Mouse (Mus musculus): ENCODE results near the gene Scrg1. TPM values are rescaled to one million over a fixed set of nuclear protein-coding genes. Genes with fewer than 3 reads are reported as not detected.
A peak's percentile ranks its signal among the peaks of the same experiment; 100 is the strongest.

Scrg1 gene
- total and polyA plus RNA-seq, 3 experiments = not detected

DNA sequence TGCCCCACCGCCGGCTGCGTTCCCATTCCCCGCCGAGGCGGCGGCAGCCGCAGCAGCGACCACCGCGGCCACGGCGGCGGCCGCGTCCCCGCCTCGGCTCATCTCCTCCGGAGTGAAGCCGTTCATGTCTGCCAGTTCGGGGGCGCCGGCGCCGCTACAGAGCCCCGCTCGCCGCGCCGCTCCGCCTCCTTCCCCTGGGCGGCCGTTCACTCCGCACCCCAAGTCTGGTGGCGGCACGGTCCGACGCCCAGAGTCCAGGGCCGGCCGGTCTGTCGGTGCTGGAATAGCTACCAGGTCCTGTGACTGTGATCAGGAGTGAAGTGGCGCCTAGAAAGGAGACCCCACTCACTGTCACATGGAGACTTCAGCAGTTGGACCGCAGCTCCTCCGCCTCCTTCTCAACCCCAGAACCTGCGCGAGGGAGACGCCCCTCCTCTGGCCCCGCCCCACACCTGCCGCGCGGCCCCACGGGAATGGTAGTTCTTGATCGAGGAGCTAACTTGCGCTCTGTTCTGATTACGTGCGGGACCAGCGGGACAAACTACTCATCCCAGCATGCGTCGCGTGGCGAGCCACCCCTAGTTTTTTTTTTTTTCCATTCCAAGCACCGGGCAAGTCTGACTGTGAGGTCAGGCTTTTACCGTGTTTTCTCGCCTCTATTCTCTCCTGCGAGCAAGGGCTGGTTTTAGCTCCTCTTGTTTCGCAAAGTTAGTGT, 31.9 kb downstream of the Scrg1 start, which contains the start of gene Sap30 (continued):
- TF ChIP-seq GABPA (IDR thresholded peaks at IDR 0.05; ENCODE audit: insufficient replicate concordance, low read depth, low read length) (peak; percentile 41; the same call in 1 of the 2 replicates), ELF1 (IDR thresholded peaks at IDR 0.05; ENCODE audit: low read depth, low read length) (peak; percentile 39; the same call in 1 of the 2 replicates), POLR2AphosphoS2 (IDR thresholded peaks at IDR 0.05; ENCODE audit: low read depth, low read length) (no peak), TBP (conservative IDR thresholded peaks at IDR 0.05; ENCODE audit: low read depth, low read length) (no peak; the same call in 1 of the 2 replicates), MAFK (IDR thresholded peaks at IDR 0.05; ENCODE audit: insufficient replicate concordance, low read length) (no peak), SIN3A (IDR thresholded peaks at IDR 0.05; ENCODE audit: low read length) (no peak; the same call in none of the 2 replicates), USF1 (IDR thresholded peaks at IDR 0.05; ENCODE audit: low read depth, low read length) (no peak), MEF2A (IDR thresholded peaks at IDR 0.05; ENCODE audit: borderline replicate concordance, low read depth, low read length) (no peak), MXI1 (IDR thresholded peaks at IDR 0.05; ENCODE audit: low read depth, low read length) (peak; percentile 87), CHD2 (IDR thresholded peaks at IDR 0.05; ENCODE audit: low read length) (peak; percentile 44; the same call in 1 of the 2 replicates), CHD1 (IDR thresholded peaks at IDR 0.05; ENCODE audit: low read depth, low read length) (no peak), MAX (IDR thresholded peaks at IDR 0.05; ENCODE audit: low read length) (peak; percentile 74; the same call in 1 of the 2 replicates), NELFE (IDR thresholded peaks at IDR 0.05; ENCODE audit: low read depth, low read length) (peak; percentile 50)

- no peaks in the 10 kb centered on the region for H3K27me3 ChIP-seq (replicated peaks)
- peaks cover 3 to 18% of the 10 kb centered on the region in 2 experiments; a peak in 2 of 4 replicates for H3K4me1 ChIP-seq (ENCODE audit: control insufficient read depth in 1 of 2, insufficient read depth in 2 of 2)
- H3K4me2 ChIP-seq (ENCODE audit: insufficient read depth, low read depth, poor library complexity, severe bottlenecking) = peak overlapping the region; percentile 43
- no peak for TF ChIP-seq ZKSCAN1 (IDR thresholded peaks at IDR 0.05; ENCODE audit: borderline replicate concordance, low read depth, low read length)
- 0 out of 2 replicates have a peak, but pooled peaks have one; percentile 25 for TF ChIP-seq MXI1 (IDR thresholded peaks at IDR 0.05; ENCODE audit: low read depth, low read length)
- TF ChIP-seq POLR2A (IDR thresholded peaks at IDR 0.05; ENCODE audit: low read depth, low read length) = peak; percentile 52; the same call in 1 of the 2 replicates
- TF ChIP-seq MEF2A (IDR thresholded peaks at IDR 0.05; ENCODE audit: borderline replicate concordance, low read depth, low read length) = peak; percentile 73
- 0 out of 2 replicates have a peak, but pooled peaks have one; percentile 27 for TF ChIP-seq TCF12 (IDR thresholded peaks at IDR 0.05; ENCODE audit: low read depth, low read length)
- TF ChIP-seq MAX (IDR thresholded peaks at IDR 0.05; ENCODE audit: low read length) = peak; percentile 17; the same call in 1 of the 2 replicates
- TF ChIP-seq NELFE (IDR thresholded peaks at IDR 0.05; ENCODE audit: low read depth, low read length) = peak; percentile 48
- no peak for TF ChIP-seq SMC3 (IDR thresholded peaks at IDR 0.05; ENCODE audit: low read depth, low read length)
- 0 out of 2 replicates have a peak, but pooled peaks have one; percentile 12 for TF ChIP-seq MYC (IDR thresholded peaks at IDR 0.05; ENCODE audit: low read depth, low read length)
- TF ChIP-seq MAFK (IDR thresholded peaks at IDR 0.05; ENCODE audit: insufficient replicate concordance, low read length) = no peak
- 0 out of 2 replicates have a peak, but pooled peaks have one; percentile 70 for TF ChIP-seq MAZ (IDR thresholded peaks at IDR 0.05; ENCODE audit: low read depth, low read length)
- TF ChIP-seq BHLHE40 (IDR thresholded peaks at IDR 0.05; ENCODE audit: low read depth, low read length) = peak; percentile 87
- TF ChIP-seq NRF1 (IDR thresholded peaks at IDR 0.05; ENCODE audit: low read depth, low read length) = peak; percentile 81
- H3K27ac ChIP-seq (ENCODE audit: insufficient read depth, low read depth) = peak overlapping the region; percentile 76
- in situ Hi-C loops (cut with MboI; ENCODE audit: low pct_ligation_motif_present, low pct_unique_long_range_greater_than_20kb, low sequenced_read_pairs) (no loop called here), dilution Hi-C loops (cut with MboI; ENCODE audit: extremely low pct_ligation_motif_present, extremely low pct_unique_long_range_greater_than_20kb, low sequenced_read_pairs) (no loop called here)
- H3K36me3 ChIP-seq (replicated peaks in 1 of 2; ENCODE audit: control insufficient read depth in 1 of 2, insufficient read depth in 1 of 2, low read length in 1 of 2) = peaks cover 0 to 6% of the 10 kb centered on the region in 2 experiments
- peaks cover 10% of the 10 kb centered on the region for H3K79me2 ChIP-seq (replicated peaks; ENCODE audit: control insufficient read depth, extremely low read depth, insufficient read depth, poor library complexity, severe bottlenecking)
- H3K9me3 ChIP-seq (replicated peaks; ENCODE audit: low read length) = no peaks in the 10 kb centered on the region
- peak overlapping the region; percentile 92 for H3K9ac ChIP-seq (ENCODE audit: insufficient read depth, low read depth)
- peak; percentile 72 for DNase-seq (ENCODE audit: extremely low read depth)
- peak overlapping the region; percentile 85 to 94 (median 89) for H3K4me3 ChIP-seq (replicated peaks in 1 of 3; ENCODE audit: low read depth in 2 of 3, low read length in 2 of 3, poor library complexity in 1 of 3)
Measured at GRCm38 (mm10) chr8:57488312-57488765, 32.6 kb downstream of the Scrg1 start.
